Mouse (Mus musculus): ENCODE results near the gene Myh14. TPM values are rescaled to one million over a fixed set of nuclear protein-coding genes. Genes with fewer than 3 reads are reported as not detected.

Gene Myh14
- polyA plus RNA-seq, 1 experiment from 2014 or later: 2.5 TPM

- H3K4me3 ChIP-seq (replicated peaks; ENCODE audit: low read depth, low read length): no peak overlapping the region
- H3K27me3 ChIP-seq (ENCODE audit: insufficient read depth, low read length): peaks cover 6% of the 10 kb centered on the region; the same call in 1 of the 2 replicates
- no peak overlapping the region for H3K4me2 ChIP-seq (ENCODE audit: low read length)
- DNase-seq (ENCODE audit: low spot score) (no peak), ATAC-seq (replicated peaks; ENCODE audit: low FRiP score, low read depth) (no peak)
- no peak overlapping the region for H3K27ac ChIP-seq
- no peaks in the 10 kb centered on the region for H3K9me3 ChIP-seq (replicated peaks; ENCODE audit: low read length)
- H3K9ac ChIP-seq (ENCODE audit: low read depth, low read length): no peak overlapping the region
- no peaks in the 10 kb centered on the region for H3K36me3 ChIP-seq (ENCODE audit: insufficient read depth, low read length)
- 78% methylated on average over 6 of the region's 6 CpGs for WGBS
- no peak for TF ChIP-seq CTCF (IDR thresholded peaks at IDR 0.05; ENCODE audit: low read depth)
- no peaks in the 10 kb centered on the region for H3K4me1 ChIP-seq (replicated peaks; ENCODE audit: insufficient read depth, low read length)
Observed at GRCm38 (mm10) chr7:44581637-44582036, 89.0 kb downstream of the Myh14 start.

- peak; percentile 11; the same call in 1 of the 2 replicates for TF ChIP-seq CTCF (IDR thresholded peaks at IDR 0.05; ENCODE audit: low read depth)
- no peak overlapping the region for H3K4me3 ChIP-seq (replicated peaks; ENCODE audit: low read depth, low read length)
- H3K36me3 ChIP-seq (ENCODE audit: insufficient read depth, low read length): no peaks in the 10 kb centered on the region
- no peak overlapping the region for H3K9ac ChIP-seq (ENCODE audit: low read depth, low read length)
- H3K4me2 ChIP-seq (ENCODE audit: low read length): no peak overlapping the region
- no peaks in the 10 kb centered on the region for H3K27me3 ChIP-seq (ENCODE audit: insufficient read depth, low read length)
- H3K9me3 ChIP-seq (replicated peaks; ENCODE audit: low read length): no peaks in the 10 kb centered on the region
- WGBS: 38% methylated on average over 5 of the region's 5 CpGs
- H3K27ac ChIP-seq: no peak overlapping the region
- DNase-seq (ENCODE audit: low spot score): no peak
- no peak for ATAC-seq (replicated peaks; ENCODE audit: low FRiP score, low read depth)
- H3K4me1 ChIP-seq (replicated peaks; ENCODE audit: insufficient read depth, low read length): no peaks in the 10 kb centered on the region
Observed at GRCm38 (mm10) chr7:44576333-44576844, 94.3 kb downstream of the Myh14 start.

DNA sequence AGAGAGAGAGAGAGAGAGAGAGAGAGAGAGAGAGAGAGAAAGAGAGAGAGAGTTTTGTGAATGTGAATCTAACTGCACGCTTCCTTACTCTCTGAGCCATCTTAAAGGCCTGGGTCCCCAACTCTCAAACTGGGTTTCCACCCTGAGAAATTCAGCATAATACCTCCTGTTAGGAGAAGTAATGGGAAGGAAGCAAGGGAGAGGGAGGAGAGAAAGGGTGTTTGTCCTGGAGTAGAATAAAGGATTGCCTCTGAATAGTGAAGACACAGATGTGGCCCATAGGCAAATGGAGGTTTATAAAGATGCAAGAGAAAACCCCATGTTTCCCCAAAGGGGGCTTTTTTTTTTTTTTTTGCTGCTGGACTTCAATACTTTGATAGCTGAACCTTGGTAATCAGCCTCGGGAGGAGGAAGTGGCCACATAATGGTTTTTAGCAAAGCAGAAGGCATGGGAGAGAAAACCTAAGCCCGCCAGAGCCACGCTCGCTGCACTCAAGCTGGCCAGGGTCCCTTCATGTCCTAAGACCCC is 97.6 kb downstream of the Myh14 start:
- no peak for TF ChIP-seq CTCF (IDR thresholded peaks at IDR 0.05; ENCODE audit: low read depth)
- no peak for DNase-seq (ENCODE audit: low spot score)
- H3K9ac ChIP-seq (ENCODE audit: low read depth, low read length): no peak overlapping the region
- no peaks in the 10 kb centered on the region for H3K36me3 ChIP-seq (ENCODE audit: insufficient read depth, low read length)
- H3K27ac ChIP-seq: peak overlapping the region; percentile 65; the same call in 1 of the 2 replicates
- H3K4me1 ChIP-seq (replicated peaks; ENCODE audit: insufficient read depth, low read length): no peaks in the 10 kb centered on the region
- ATAC-seq (replicated peaks; ENCODE audit: low FRiP score, low read depth): no peak
- 70% methylated on average over 5 of the region's 5 CpGs for WGBS
- no peaks in the 10 kb centered on the region for H3K9me3 ChIP-seq (replicated peaks; ENCODE audit: low read length)
- H3K4me2 ChIP-seq (ENCODE audit: low read length): peak overlapping the region; percentile 25; the same call in 1 of the 2 replicates
- no peaks in the 10 kb centered on the region for H3K27me3 ChIP-seq (ENCODE audit: insufficient read depth, low read length)
- no peak overlapping the region for H3K4me3 ChIP-seq (replicated peaks; ENCODE audit: low read depth, low read length)

- TF ChIP-seq CTCF (IDR thresholded peaks at IDR 0.05; ENCODE audit: low read depth): no peak
- H3K36me3 ChIP-seq (ENCODE audit: insufficient read depth, low read length): no peaks in the 10 kb centered on the region
- H3K4me1 ChIP-seq (replicated peaks; ENCODE audit: insufficient read depth, low read length): no peaks in the 10 kb centered on the region
- WGBS: 43% methylated on average over 7 of the region's 7 CpGs
- ATAC-seq (replicated peaks; ENCODE audit: low FRiP score, low read depth) (peak; percentile 93), DNase-seq (ENCODE audit: low spot score) (peak; percentile 28)
- 0 out of 2 replicates have a peak within 1 kb of the TSS, but pooled peaks have one; percentile 31 for H3K9ac ChIP-seq (ENCODE audit: low read depth, low read length)
- no peak within 1 kb of the TSS for H3K4me3 ChIP-seq (replicated peaks; ENCODE audit: low read depth, low read length)
- H3K27ac ChIP-seq: peak within 1 kb of the TSS; percentile 65
- H3K4me2 ChIP-seq (ENCODE audit: low read length): peak within 1 kb of the TSS; percentile 36; the same call in 1 of the 2 replicates
- no peaks in the 10 kb centered on the region for H3K9me3 ChIP-seq (replicated peaks; ENCODE audit: low read length)
- no peaks in the 10 kb centered on the region for H3K27me3 ChIP-seq (ENCODE audit: insufficient read depth, low read length)
Observed at GRCm38 (mm10) chr7:44572213-44572701, 98.4 kb downstream of the Myh14 start, which contains the start of gene Napsa. Gene Napsa (plus strand): TSS chr7:44572380.

DNA sequence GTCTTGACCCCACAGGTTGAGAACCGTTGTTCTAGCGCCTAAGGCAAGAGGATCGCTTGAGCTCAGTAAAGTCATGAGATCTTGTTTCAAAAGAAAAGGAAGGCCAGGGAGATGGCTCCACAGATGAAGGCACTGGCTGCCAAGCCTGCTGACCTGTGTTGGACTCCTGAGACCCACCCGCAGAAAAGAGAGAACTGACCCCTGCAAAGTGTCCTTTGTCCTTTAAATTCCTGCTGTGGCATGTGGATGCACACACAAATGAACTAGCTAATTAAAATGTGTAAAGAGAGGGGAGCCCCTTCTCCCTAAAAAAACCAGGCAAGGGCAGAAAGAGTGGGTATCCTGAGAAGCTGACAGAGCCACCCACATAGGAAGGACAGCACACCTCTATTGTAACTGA is 98.8 kb downstream of the Myh14 start:
- no peak for TF ChIP-seq CTCF (IDR thresholded peaks at IDR 0.05; ENCODE audit: low read depth)
- no peak overlapping the region for H3K4me2 ChIP-seq (ENCODE audit: low read length)
- no peak for DNase-seq (ENCODE audit: low spot score)
- no peak overlapping the region for H3K9ac ChIP-seq (ENCODE audit: low read depth, low read length)
- WGBS: 30% methylated on average over 4 of the region's 4 CpGs
- H3K27ac ChIP-seq: peak overlapping the region; percentile 65
- no peak overlapping the region for H3K4me3 ChIP-seq (replicated peaks; ENCODE audit: low read depth, low read length)
- ATAC-seq (replicated peaks; ENCODE audit: low FRiP score, low read depth): peak; percentile 74
- H3K36me3 ChIP-seq (ENCODE audit: insufficient read depth, low read length): no peaks in the 10 kb centered on the region
- no peaks in the 10 kb centered on the region for H3K4me1 ChIP-seq (replicated peaks; ENCODE audit: insufficient read depth, low read length)
- no peaks in the 10 kb centered on the region for H3K27me3 ChIP-seq (ENCODE audit: insufficient read depth, low read length)
- H3K9me3 ChIP-seq (replicated peaks; ENCODE audit: low read length): no peaks in the 10 kb centered on the region

DNA sequence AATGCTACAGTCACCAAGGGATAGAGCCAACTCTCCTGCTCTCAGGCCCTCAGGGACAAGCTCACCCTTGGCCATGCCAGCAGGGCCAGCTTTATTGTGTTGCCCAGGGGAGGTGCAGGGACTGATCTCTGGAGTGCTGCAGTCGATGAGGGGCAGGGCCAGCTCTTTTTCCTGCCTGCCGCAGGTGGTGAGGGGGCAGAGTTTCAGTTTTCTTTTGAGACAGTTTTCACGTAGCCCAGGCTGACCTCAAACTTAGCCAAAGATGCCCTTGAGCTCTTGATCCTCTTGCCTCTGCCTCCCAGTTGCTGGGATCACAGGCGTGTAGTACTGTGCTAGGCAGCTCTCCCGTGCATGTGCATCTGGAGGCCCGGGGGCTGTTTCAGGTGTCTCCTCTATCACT is 99.7 kb downstream of the Myh14 start:
- Histone ChIP-seq H3K4me2 (ENCODE audit: low read length) (no peak overlapping the region), H3K27me3 (ENCODE audit: insufficient read depth, low read length) (no peaks in the 10 kb centered on the region), H3K4me1 (replicated peaks; ENCODE audit: insufficient read depth, low read length) (no peaks in the 10 kb centered on the region), H3K4me3 (replicated peaks; ENCODE audit: low read depth, low read length) (no peak overlapping the region), H3K36me3 (ENCODE audit: insufficient read depth, low read length) (no peaks in the 10 kb centered on the region), H3K27ac (peak overlapping the region; percentile 65), H3K9me3 (replicated peaks; ENCODE audit: low read length) (no peaks in the 10 kb centered on the region), H3K9ac (ENCODE audit: low read depth, low read length) (no peak overlapping the region)
- WGBS: 79% methylated on average over 6 of the region's 6 CpGs
- DNase-seq (ENCODE audit: low spot score): no peak
- no peak for TF ChIP-seq CTCF (IDR thresholded peaks at IDR 0.05; ENCODE audit: low read depth)
- ATAC-seq (replicated peaks; ENCODE audit: low FRiP score, low read depth): no peak
